Mouse (Mus musculus) liver, embryonic 15.5 days (tissue): ENCODE results near the gene Tat. TPM values are rescaled to one million over a fixed set of nuclear protein-coding genes. Genes with fewer than 3 reads are reported as not detected.
A peak's percentile ranks its signal among the peaks of the same experiment; 100 is the strongest.

Experiments
- ATAC-seq: fragments of 200-750 bp; cut with Nextera tagmentation; 2 replicates; pipeline ENCODE4 v1.8.0; 2017; ENCODE audit warnings: moderate number of reproducible peaks, mild to moderate bottlenecking, moderate library complexity; ENCODE audit not compliant: insufficient read depth
- H3K27ac ChIP-seq: fragments of 300-500 bp; sonication (generic); replicated peaks from 2 replicates; pipeline ENCODE4 v1.5.1; 2015; ENCODE audit warnings: mild to moderate bottlenecking, inconsistent platforms
- H3K27me3 ChIP-seq: fragments of 300-500 bp; sonication (generic); 2 replicates; pipeline ENCODE4 v1.6.1; 2015; ENCODE audit warnings: mild to moderate bottlenecking, inconsistent platforms
- H3K36me3 ChIP-seq: fragments of 300-500 bp; sonication (generic); replicated peaks from 2 replicates; pipeline ENCODE4 v1.6.1; 2015; ENCODE audit warnings: moderate library complexity, mild to moderate bottlenecking, inconsistent platforms
- H3K4me1 ChIP-seq: fragments of 300-500 bp; sonication (generic); replicated peaks from 2 replicates; pipeline ENCODE4 v1.6.1; 2015; ENCODE audit warnings: inconsistent platforms
- H3K4me2 ChIP-seq: fragments of 300-500 bp; sonication (generic); 2 replicates; pipeline ENCODE4 v1.6.1; 2015; ENCODE audit warnings: moderate library complexity, mild to moderate bottlenecking, inconsistent platforms
- H3K4me3 ChIP-seq: fragments of 300-500 bp; sonication (generic); replicated peaks from 2 replicates; pipeline ENCODE4 v1.5.1; 2015; ENCODE audit warnings: mild to moderate bottlenecking, inconsistent platforms
- H3K9ac ChIP-seq: fragments of 300-500 bp; sonication (generic); 2 replicates; pipeline ENCODE4 v1.6.1; 2015; ENCODE audit warnings: moderate library complexity, mild to moderate bottlenecking, inconsistent platforms
- H3K9me3 ChIP-seq: fragments of 300-500 bp; sonication (generic); replicated peaks from 2 replicates; pipeline ENCODE4 v1.6.1; 2016; ENCODE audit warnings: inconsistent platforms
- WGBS: fragments of 180-500 bp; shearing (Covaris S2); methylation state at CpG from one replicate; pipeline ENCODE4 v1.1.7; 2015; ENCODE audit warnings: mixed read lengths; ENCODE audit not compliant: insufficient replicate concordance; 5-methylcytosine and 5-hydroxymethylcytosine counted together
- polyA plus RNA-seq: library from polyadenylated mRNA; unstranded; fragments of >200 nt; fragmentation: Nextera tagmentation; extraction: Ambion mirVana; gene quantifications from 2 replicates; pipeline ENCODE4 v1.2.1, GENCODE M21; 2015

The Tat gene
- polyA plus RNA-seq = 0.25 and 0.47 TPM in 2 replicates

DNA sequence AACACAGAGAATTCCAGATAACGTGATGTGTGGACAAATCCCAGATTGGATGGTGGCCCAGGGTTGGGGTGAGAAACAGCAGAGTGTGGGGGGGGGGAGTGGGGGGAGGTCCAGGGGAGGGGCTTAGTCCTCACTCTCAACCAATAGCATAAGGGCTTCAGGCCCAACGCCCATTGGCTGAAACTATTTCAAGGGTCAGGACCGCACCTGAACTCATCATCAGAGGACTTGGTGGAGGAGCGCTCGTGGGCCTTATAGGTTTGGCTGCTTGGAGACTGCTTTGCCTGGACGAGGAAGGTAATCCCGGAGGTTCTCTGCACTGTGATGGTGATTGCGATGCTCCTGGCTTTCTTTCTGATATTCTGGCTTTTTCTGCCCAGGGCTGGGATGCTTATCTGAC is at the start of gene Tat:
Tat (plus strand) TSS at position 214 of the 400 bp plus-strand sequence.
- Histone ChIP-seq H3K4me2 (no peak within 1 kb of the TSS), H3K4me3 (no peak within 1 kb of the TSS)
- WGBS = 67% methylated on average over 8 of the region's 8 CpGs

DNA sequence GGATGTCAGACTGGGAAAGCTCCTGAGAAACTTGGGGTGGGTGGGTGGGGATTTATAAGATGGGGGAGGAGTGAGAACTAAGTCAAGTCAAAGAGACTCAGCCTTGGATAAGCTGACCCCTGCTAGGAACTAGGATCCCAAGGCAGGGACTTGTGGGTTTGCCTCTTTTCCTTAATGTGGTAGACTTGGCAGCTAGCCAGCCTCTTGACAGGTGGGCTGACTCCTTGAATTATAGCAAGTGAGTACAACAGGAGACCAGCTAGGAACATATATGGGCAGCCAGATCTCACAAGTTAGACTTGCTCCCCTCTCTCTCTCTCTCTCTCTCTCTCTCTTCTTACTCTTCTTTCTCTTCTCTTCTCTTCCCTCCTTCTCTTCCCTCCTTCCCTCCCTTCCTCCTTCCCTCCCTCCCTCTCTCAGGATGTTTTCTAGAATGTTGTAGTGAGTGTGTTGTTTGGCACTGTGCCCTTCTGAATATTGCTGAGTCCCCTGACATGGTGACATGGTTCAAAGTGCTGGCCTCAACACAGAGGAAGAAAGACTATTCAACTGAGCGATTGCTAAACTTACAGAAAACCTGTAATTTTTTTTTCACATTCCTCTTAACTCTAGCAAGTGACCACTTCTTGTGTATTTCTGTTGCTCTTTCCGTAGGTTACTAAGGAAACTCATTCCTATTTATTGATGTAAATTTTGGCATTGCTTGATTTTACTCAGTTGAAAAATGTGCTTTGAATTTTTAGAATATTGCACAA is 48.5 kb upstream of the Tat start:
- H3K27me3 ChIP-seq = peaks cover 9% of the 10 kb centered on the region
- H3K36me3 ChIP-seq = peaks cover 63% of the 10 kb centered on the region
- no peak overlapping the region for H3K4me2 ChIP-seq
- ATAC-seq = no peak
- peaks cover 7% of the 10 kb centered on the region; the same call in 1 of the 2 replicates for H3K4me1 ChIP-seq
- no peak overlapping the region for H3K27ac ChIP-seq
- no peak overlapping the region for H3K9ac ChIP-seq
- H3K9me3 ChIP-seq = no peaks in the 10 kb centered on the region
- no peak overlapping the region for H3K4me3 ChIP-seq
- WGBS = 79% methylated on average over 2 of the region's 2 CpGs

More for the DNA sequence above, at the start of gene Tat:
- Histone ChIP-seq H3K27ac (no peak within 1 kb of the TSS), H3K9ac (no peak within 1 kb of the TSS), H3K4me1 (no peaks in the 10 kb centered on the region), H3K36me3 (no peaks in the 10 kb centered on the region), H3K27me3 (no peaks in the 10 kb centered on the region), H3K9me3 (no peaks in the 10 kb centered on the region)
- no peak for ATAC-seq

DNA sequence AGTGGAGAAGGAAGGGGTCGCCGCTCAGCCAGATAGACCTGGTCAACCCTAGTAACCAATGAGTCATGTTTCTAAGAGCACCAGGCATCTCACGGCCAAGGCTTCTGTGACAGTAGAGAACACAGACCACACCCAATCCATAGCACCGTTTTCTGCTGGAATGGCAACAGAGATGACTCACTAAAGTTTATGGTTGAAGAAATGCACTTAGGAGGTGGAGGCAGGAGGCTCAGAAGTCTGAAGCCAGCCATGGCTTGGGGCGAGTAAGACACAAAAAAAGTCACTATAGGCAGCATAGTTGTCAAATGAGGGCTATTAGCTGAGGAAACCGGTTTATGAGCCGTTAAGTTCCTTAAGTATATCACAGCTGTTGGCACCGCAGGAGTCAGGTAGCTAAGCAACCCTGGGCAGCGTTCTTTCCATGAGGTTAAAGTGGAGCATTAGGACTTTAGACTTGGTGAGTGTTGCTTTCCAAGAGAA is 45.0 kb upstream of the Tat start:
- no peak overlapping the region for H3K4me2 ChIP-seq
- H3K4me3 ChIP-seq = no peak overlapping the region
- H3K4me1 ChIP-seq = peaks cover 16% of the 10 kb centered on the region; the same call in 1 of the 2 replicates
- ATAC-seq = no peak
- H3K9me3 ChIP-seq = no peaks in the 10 kb centered on the region
- H3K27me3 ChIP-seq = peaks cover 42% of the 10 kb centered on the region
- no peak overlapping the region for H3K9ac ChIP-seq
- peaks cover 35% of the 10 kb centered on the region for H3K36me3 ChIP-seq
- no peak overlapping the region for H3K27ac ChIP-seq
- 65% methylated on average over 9 of the region's 9 CpGs for WGBS

DNA sequence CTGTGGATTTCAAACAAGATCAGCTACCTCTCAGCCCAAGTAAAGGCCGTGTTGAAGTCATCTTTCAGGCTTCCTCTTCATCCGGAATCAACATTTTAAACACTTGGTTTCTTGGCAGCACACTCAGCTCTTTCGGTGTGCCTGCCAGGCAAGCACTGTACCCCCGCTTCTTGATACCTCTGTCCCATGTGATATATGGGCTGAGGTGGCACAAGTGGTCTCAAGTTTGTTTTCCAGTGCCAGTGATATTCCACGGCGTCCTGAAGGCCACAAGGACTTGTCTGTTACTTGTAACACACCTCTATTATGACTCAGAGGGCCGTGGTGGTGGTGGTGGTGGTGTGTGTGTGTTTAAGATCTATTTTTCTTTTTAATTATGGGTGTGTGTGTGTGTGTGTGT is 44.5 kb upstream of the Tat start:
- H3K27me3 ChIP-seq = peaks cover 47% of the 10 kb centered on the region
- ATAC-seq = no peak
- peaks cover 16% of the 10 kb centered on the region; the same call in 1 of the 2 replicates for H3K4me1 ChIP-seq
- H3K36me3 ChIP-seq = peaks cover 30% of the 10 kb centered on the region
- H3K27ac ChIP-seq = no peak overlapping the region
- H3K4me3 ChIP-seq = no peak overlapping the region
- H3K4me2 ChIP-seq = no peak overlapping the region
- no peak overlapping the region for H3K9ac ChIP-seq
- 71% methylated on average over 7 of the region's 7 CpGs for WGBS
- no peaks in the 10 kb centered on the region for H3K9me3 ChIP-seq

DNA sequence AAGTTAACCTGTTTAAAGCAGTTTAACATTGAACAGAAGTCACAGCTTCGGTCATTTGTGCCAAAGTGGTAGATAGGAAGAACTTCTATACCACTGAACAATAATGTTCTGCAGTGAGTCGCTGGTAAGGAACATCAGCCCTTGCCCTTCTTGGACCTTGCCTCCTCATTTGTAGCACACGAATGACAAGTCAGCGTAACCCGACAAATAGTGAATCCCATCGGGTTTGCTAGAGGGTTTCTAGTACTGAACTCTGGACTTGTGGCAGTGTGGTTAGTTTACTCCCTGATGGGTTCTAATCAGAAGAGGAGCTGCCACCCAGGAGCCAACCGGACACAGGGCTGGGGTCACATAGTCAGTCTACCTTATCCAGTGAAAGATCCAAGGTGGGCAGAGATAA is 44.0 kb upstream of the Tat start:
- Histone ChIP-seq H3K4me3 (no peak overlapping the region), H3K4me2 (no peak overlapping the region), H3K9me3 (no peaks in the 10 kb centered on the region), H3K36me3 (peaks cover 24% of the 10 kb centered on the region), H3K27me3 (peaks cover 48% of the 10 kb centered on the region), H3K27ac (no peak overlapping the region), H3K4me1 (peaks cover 16% of the 10 kb centered on the region; the same call in 1 of the 2 replicates), H3K9ac (no peak overlapping the region)
- no peak for ATAC-seq
- 72% methylated on average over 7 of the region's 7 CpGs for WGBS

DNA sequence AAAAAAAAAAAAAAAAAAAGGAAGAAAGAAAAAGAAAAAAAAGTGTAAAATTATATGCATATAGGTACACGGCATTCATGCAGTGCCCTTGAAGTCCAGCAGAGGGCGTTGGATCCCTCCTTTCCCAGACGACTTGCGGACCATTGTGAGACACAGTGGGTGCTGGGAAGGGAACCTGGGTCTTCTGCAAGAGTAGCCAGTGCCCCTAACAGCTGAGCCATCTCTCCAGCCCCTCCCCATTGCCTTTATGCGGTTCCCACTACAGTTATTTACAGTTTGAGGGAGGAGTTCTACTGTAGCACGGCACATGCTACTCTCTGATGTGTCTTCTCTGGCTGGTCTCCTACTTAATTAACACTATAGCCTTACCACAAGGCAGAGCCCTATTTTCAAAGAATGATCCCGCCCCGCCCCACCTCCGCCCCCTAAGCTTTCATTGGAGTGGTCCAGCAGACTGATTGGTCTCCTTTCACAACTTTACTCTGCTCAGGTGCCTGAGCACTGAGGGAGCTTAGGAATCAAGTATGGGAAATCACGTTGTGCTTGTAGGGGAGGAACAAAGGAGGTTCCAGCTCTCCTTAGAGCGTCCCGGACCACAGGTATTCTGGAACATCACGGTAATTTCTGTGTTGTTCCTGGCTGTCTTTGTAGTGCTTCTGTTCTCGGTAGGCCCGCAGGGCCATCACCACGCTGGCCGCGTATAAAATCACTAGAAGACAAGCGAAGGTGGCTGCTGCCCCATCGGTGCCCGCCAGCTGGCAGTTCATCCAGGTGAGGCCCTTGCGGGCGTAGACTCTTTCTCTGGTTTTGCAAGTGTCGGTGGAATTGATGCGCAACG is 42.6 kb upstream of the Tat start:
- peaks cover 16% of the 10 kb centered on the region; the same call in 1 of the 2 replicates for H3K4me1 ChIP-seq
- H3K9me3 ChIP-seq = no peaks in the 10 kb centered on the region
- no peak overlapping the region for H3K9ac ChIP-seq
- H3K4me3 ChIP-seq = 0 out of 2 replicates have a peak overlapping the region, but pooled peaks have one; percentile 5
- peaks cover 61% of the 10 kb centered on the region for H3K27me3 ChIP-seq
- H3K4me2 ChIP-seq = peak overlapping the region; percentile 29
- no peak for ATAC-seq
- peaks cover 15% of the 10 kb centered on the region for H3K36me3 ChIP-seq
- WGBS = 5% methylated on average over 26 of the region's 26 CpGs
- no peak overlapping the region for H3K27ac ChIP-seq

DNA sequence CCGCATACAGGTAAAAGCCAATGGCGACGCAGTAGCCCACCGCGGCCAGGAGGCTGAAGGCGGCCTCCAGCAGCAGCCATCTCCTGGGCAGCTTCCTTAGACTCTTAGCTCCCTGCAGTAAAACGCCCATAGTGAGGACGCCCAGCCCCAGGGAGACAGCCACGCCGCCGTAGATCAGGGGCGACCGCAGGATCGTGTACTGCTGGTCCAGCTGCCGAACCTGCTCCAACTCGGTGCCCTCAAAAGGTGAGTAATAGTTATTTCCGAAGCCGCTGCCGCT is 42.0 kb upstream of the Tat start:
- WGBS = 4% methylated on average over 19 of the region's 19 CpGs
- H3K9ac ChIP-seq = no peak overlapping the region
- no peak for ATAC-seq
- H3K27me3 ChIP-seq = peaks cover 61% of the 10 kb centered on the region
- H3K4me3 ChIP-seq = 0 out of 2 replicates have a peak overlapping the region, but pooled peaks have one; percentile 5
- H3K27ac ChIP-seq = no peak overlapping the region
- H3K9me3 ChIP-seq = no peaks in the 10 kb centered on the region
- H3K36me3 ChIP-seq = peaks cover 9% of the 10 kb centered on the region
- H3K4me1 ChIP-seq = peaks cover 15% of the 10 kb centered on the region; the same call in 1 of the 2 replicates
- peak overlapping the region; percentile 29 for H3K4me2 ChIP-seq

DNA sequence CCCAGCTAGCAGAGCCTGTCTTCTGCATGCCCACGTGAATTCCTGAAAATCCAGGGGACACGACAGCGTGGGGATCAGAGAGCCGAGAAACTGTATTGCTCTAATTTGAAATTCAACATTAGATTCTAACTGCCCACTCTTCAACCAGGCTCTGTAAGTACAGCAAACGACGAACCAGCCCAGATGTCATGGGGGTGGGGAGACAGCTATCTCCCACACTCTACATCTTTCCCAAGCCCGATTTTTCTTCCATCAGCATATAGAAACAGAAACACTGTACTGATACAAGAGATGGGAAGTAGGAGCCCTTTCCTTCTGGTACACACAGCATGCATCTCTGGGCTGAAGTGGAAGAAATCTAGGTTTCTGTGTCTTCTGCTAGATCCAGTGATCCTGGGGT is 38.1 kb upstream of the Tat start:
- no peaks in the 10 kb centered on the region for H3K9me3 ChIP-seq
- no peak overlapping the region for H3K27ac ChIP-seq
- no peak overlapping the region for H3K9ac ChIP-seq
- H3K36me3 ChIP-seq = no peaks in the 10 kb centered on the region
- no peak overlapping the region for H3K4me3 ChIP-seq
- 56% methylated on average over 7 of the region's 7 CpGs for WGBS
- H3K4me2 ChIP-seq = no peak overlapping the region
- ATAC-seq = no peak
- peaks cover 9% of the 10 kb centered on the region; the same call in 1 of the 2 replicates for H3K4me1 ChIP-seq
- peaks cover 48% of the 10 kb centered on the region for H3K27me3 ChIP-seq

DNA sequence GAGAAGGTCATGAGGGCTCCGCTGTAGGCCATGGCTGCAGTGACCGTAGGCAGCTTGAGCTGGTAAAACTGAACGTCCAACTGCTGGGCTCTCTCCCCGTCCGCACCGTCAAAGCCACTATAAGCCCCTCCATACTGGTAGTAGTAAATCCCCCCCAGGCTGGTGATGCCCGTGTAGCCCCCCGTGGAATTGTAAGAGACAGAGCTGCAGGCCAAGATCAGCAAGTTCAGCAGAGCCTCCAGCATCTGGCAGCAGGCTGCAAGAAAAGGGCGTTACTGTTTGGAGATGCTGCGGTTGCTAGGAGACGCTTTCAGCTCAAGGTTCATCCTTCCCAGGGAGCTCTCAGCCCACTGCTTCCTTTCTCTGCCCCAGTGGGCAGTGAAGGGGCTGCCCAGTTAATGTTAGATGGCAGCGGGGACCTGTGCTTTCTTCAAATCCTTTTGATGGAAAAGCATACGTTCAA is 35.7 kb upstream of the Tat start:
- Histone ChIP-seq H3K9me3 (no peaks in the 10 kb centered on the region), H3K4me1 (peaks cover 5% of the 10 kb centered on the region; the same call in 1 of the 2 replicates), H3K4me3 (no peak overlapping the region), H3K27me3 (peaks cover 36% of the 10 kb centered on the region), H3K4me2 (no peak overlapping the region), H3K36me3 (no peaks in the 10 kb centered on the region), H3K9ac (no peak overlapping the region), H3K27ac (no peak overlapping the region)
- WGBS = 57% methylated on average over 13 of the region's 13 CpGs
- no peak for ATAC-seq

DNA sequence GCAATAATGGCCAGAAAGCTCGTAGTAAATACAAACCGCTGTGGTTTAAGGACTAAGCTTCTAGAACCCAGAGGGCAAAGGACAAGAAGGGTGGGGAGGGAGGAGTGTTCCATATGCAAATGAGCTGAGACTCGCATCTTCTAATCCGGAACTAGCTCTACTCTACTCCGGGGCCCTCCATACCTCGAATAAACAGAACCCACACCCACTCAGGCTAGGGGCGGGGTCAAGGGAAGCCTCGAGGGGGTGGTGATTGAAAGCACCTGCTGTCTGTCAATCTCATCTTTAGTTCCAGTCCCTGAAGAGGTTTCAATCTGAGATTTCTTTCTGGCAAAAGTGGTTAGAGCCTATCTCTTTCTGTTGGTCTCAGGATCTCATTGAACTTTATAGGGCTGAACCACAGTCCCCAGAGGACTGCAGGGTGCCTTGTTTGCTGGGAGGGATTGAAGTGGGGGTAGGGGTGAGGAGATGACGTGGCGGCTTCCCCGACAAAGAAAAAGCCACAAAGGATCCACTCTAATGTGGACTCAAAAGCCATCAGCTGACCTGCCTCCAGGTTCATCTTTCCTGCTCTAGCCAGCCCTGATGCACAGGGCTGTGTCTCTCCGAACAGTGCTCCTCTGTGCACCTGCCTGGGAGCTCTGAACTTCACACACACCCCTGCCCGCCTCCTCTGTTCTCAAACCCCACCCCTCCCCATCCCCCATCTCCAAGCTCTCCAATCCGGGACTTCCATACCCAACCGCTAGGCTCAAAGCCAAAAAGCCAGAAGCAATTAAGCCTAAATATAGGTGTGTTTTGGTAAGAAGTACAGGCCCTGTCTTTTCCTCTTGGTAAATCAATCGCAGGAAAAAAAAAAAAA is 32.8 kb upstream of the Tat start:
- peak overlapping the region; percentile 13; the same call in 1 of the 2 replicates for H3K4me2 ChIP-seq
- no peak for ATAC-seq
- 13% methylated on average over 16 of the region's 16 CpGs for WGBS
- H3K27ac ChIP-seq = no peak overlapping the region
- no peaks in the 10 kb centered on the region for H3K9me3 ChIP-seq
- no peaks in the 10 kb centered on the region for H3K36me3 ChIP-seq
- H3K4me1 ChIP-seq = peaks cover 13% of the 10 kb centered on the region
- no peak overlapping the region for H3K4me3 ChIP-seq
- H3K9ac ChIP-seq = no peak overlapping the region
- H3K27me3 ChIP-seq = peaks cover 41% of the 10 kb centered on the region
